Mouse (Mus musculus) brain, embryonic 14.5 days (tissue): ENCODE results near the gene Mapk8.

Source experiments
- CTCF ChIP-seq: fragments of 200-500 bp; IDR thresholded peaks from 2 replicates; pipeline ENCODE4 v1.5.1; 2012; ENCODE audit warnings: inconsistent platforms, mild to moderate bottlenecking, moderate library complexity, borderline replicate concordance; ENCODE audit not compliant: insufficient read depth, insufficient read length; ENCODE audit errors: extremely low read depth
- POLR2A ChIP-seq: fragments of 200-500 bp; IDR thresholded peaks from 2 replicates; pipeline ENCODE4 v1.6.1; 2012; ENCODE audit warnings: mild to moderate bottlenecking, inconsistent platforms, borderline replicate concordance; ENCODE audit not compliant: poor library complexity, insufficient read depth, insufficient read length, severe bottlenecking; ENCODE audit errors: extremely low read depth

DNA sequence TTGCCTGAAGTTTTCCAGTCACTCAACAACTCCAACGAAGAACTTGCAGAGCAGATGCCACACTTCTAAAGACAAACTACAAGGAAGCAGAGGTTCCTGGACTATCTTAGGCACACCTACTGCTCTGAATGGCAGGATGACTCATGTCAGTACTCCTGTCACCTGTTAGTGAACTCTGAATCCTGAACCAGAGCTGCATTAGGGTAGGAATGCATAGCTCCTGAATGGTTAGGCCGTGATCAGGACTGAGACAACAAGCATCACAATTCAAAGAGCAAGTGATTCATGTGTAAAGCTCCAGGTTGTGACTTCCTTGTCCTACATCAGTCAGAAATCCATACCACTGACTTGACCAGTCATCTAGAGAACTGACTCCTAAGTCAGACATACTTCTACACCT is 3.2 kb downstream of the Mapk8 start:
- no peak for TF ChIP-seq CTCF
- TF ChIP-seq POLR2A = no peak
